Mouse (Mus musculus) limb, embryonic 15.5 days (tissue): ENCODE results near the gene Ephx1. TPM values are rescaled to one million over a fixed set of nuclear protein-coding genes. Genes with fewer than 3 reads are reported as not detected.
"Not testable (repeated sequence)": the region's sequence is repeated elsewhere in the genome, so short reads cannot be mapped to it uniquely, and the experiment has no call there.

ENCODE experiments used
- ATAC-seq: fragments of 200-750 bp; cut with Nextera tagmentation; 2 replicates; pipeline ENCODE4 v1.8.0; 2017; ENCODE audit warnings: low read depth, moderate TSS enrichment; ENCODE audit not compliant: insufficient number of reproducible peaks, low FRiP score, low TSS enrichment
- H3K27ac ChIP-seq: fragments of 300-500 bp; sonication (generic); 2 replicates; pipeline ENCODE4 v1.5.1; 2015; ENCODE audit warnings: moderate library complexity, mild to moderate bottlenecking, inconsistent platforms
- H3K27me3 ChIP-seq: fragments of 300-500 bp; sonication (generic); 2 replicates; pipeline ENCODE4 v1.6.1; 2015; ENCODE audit warnings: inconsistent platforms
- H3K36me3 ChIP-seq: fragments of 300-500 bp; sonication (generic); 2 replicates; pipeline ENCODE4 v1.6.1; 2015; ENCODE audit warnings: inconsistent platforms
- H3K4me1 ChIP-seq: fragments of 300-500 bp; sonication (generic); 2 replicates; pipeline ENCODE4 v1.6.1; 2015; ENCODE audit warnings: inconsistent platforms
- H3K4me2 ChIP-seq: fragments of 300-500 bp; sonication (generic); 2 replicates; pipeline ENCODE4 v1.6.1; 2015; ENCODE audit warnings: mild to moderate bottlenecking, inconsistent platforms
- H3K4me3 ChIP-seq: fragments of 300-500 bp; sonication (generic); 2 replicates; pipeline ENCODE4 v1.5.1; 2015; ENCODE audit warnings: mild to moderate bottlenecking, inconsistent platforms
- H3K9ac ChIP-seq: fragments of 300-500 bp; sonication (generic); 2 replicates; pipeline ENCODE4 v1.6.1; 2015; ENCODE audit warnings: inconsistent platforms
- H3K9me3 ChIP-seq: fragments of 300-500 bp; sonication (generic); 2 replicates; pipeline ENCODE4 v1.6.1; 2016; ENCODE audit warnings: inconsistent platforms
- WGBS: fragments of 180-500 bp; shearing (Covaris S2); methylation state at CpG from one replicate; pipeline ENCODE4 v1.1.7; 2015; 5-methylcytosine and 5-hydroxymethylcytosine counted together
- polyA plus RNA-seq: library from polyadenylated mRNA; unstranded; fragments of >200 nt; fragmentation: Nextera tagmentation; extraction: Ambion mirVana; gene quantifications from 2 replicates; pipeline ENCODE4 v1.2.1, GENCODE M21; 2015

Gene Ephx1
- polyA plus RNA-seq, 1 experiment from 2014 or later, result 12.4 TPM

DNA sequence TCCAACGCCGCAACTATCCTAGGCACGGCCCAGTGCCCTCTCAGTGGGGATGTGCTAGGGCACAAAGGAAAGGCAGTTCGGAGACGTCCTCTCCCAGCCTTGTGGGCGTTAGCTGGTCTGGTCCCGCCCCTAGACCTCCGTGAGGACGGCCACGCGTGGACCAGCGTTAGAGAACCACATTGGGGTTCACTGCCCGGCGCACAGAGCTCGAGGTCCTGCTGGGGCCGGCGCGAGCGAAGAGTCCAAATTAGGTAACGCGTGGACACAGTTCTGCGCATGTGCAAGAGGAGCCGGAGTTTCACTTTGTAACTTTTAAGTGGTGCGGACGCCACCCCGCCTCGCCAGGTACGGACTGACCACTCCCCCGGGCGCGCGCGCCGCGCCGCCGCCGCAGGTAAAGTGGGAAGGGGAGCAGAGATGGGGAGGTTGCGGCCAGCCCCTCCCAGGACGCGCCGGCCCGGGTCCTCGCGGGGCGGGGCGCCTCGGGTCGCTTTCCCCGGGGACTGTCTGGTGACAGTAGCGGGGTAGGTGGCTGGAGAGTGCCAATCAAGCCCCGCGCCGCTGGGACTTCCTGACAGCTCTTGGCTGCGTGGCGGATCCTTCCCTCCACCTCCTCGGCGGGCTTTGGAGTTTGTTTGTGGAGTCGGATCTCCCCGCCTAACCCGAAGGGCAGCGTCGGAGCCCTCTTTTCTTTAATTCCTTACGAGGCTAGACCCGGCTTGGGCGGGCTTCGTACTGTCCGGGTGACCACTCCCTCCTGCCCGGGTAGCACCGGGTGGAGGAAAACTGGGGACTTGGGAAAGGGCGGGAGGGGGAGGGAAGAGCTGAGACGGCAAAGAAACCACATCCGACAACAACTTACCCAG lies 78.3 kb downstream of the Ephx1 start, which contains the start of gene Tmem63a:
Tmem63a (plus strand) TSS at position 179 of the 866 bp plus-strand sequence.
- Histone ChIP-seq H3K9ac (peak within 1 kb of the TSS; percentile 72), H3K4me2 (peak within 1 kb of the TSS; percentile 83), H3K9me3 (no peaks in the 10 kb centered on the region), H3K4me1 (peaks cover 53% of the 10 kb centered on the region), H3K27ac (peak within 1 kb of the TSS; percentile 94), H3K4me3 (peak within 1 kb of the TSS; percentile 86), H3K36me3 (peaks cover 2% of the 10 kb centered on the region; the same call in 1 of the 2 replicates), H3K27me3 (peaks cover 7% of the 10 kb centered on the region)
- WGBS, result under 1% methylated on average over 71 of the region's 73 CpGs
- peak; percentile 20; the same call in 1 of the 2 replicates for ATAC-seq

DNA sequence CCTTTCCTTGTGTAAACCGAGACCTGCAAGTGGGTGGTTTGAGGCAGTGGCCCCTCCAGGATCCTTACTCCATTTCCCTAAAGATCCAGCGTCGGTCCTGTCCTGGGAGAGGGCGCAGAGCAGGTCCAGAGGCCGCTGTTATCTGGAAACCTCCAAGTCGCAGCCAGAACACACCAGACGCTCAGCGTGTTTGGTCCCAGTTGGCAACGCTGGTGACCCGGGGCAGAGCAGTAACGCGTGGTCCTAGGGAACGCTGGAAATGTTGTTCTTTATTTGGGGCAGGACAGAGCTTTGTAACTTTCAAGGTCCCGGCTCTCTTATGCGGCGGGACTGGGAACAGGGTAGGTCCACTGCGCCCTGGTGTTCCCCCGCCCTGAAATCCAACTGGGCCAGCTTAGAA lies 79.0 kb downstream of the Ephx1 start:
- Histone ChIP-seq H3K27me3 (peaks cover 9% of the 10 kb centered on the region), H3K4me3 (peak overlapping the region; percentile 86), H3K9me3 (no peaks in the 10 kb centered on the region), H3K27ac (peak overlapping the region; percentile 94), H3K4me1 (peaks cover 51% of the 10 kb centered on the region), H3K9ac (peak overlapping the region; percentile 72), H3K4me2 (peak overlapping the region; percentile 83), H3K36me3 (no peaks in the 10 kb centered on the region)
- WGBS, result 4% methylated on average over 18 of the region's 18 CpGs
- ATAC-seq, result no peak

DNA sequence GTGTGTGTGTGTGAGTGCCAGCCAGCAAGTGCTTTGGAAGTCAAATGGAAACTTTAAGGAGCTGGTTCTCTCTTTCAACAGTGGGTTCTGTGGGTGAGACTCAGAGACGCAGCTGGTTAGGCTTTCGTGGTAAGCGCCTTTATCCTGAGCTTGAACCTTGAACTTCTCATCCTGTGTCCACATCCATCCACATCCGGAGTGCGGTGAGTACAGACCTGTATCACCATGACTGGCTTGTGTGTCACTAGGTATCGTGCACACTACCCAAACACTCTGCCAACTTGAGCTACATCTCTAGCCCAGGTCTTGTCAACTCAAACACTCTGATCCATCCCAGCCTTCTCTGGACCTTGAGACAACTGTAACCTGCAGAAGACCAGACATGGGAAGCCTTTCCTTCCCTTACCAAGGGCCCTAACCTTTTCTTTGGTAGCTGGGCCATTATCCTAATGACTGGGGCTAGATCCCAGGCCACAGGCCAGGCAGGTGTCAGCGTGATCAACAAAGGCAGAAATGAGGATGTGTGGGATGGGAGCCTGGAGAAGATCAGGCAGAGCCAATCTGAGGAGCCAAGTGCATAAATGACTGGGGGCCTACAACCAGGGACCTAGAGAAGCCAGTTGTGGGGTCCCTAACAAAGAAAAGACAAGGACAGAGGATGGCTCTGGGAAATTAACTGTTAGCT lies 79.8 kb downstream of the Ephx1 start:
- ATAC-seq, result no peak
- Histone ChIP-seq H3K4me1 (peaks cover 48% of the 10 kb centered on the region), H3K36me3 (no peaks in the 10 kb centered on the region), H3K27me3 (peaks cover 12% of the 10 kb centered on the region), H3K9me3 (no peaks in the 10 kb centered on the region), H3K9ac (no peak overlapping the region), H3K27ac (no peak overlapping the region), H3K4me2 (peak overlapping the region; percentile 83), H3K4me3 (peak overlapping the region; percentile 86; the same call in 1 of the 2 replicates)
- 84% methylated on average over 7 of the region's 7 CpGs for WGBS

DNA sequence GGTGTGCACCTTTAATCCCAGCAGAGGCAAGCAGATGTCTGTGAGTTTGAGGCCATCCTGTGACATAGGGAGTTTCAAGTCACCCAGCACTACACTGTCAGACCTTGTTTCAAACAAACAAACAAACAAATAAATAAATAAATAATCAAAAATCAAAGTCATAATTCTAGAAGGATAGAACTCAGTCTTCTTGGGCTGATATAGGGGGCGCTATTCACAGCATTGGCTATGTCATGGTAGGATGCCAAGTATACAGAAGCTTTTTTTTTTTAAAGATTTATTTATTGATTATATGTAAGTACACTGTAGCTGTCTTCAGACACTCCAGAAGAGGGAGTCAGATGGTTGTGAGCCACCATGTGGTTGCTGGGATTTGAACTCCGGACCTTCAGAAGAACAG lies 81.9 kb downstream of the Ephx1 start:
- not testable (repeated sequence) for H3K4me3 ChIP-seq, H3K4me2 ChIP-seq, H3K27ac ChIP-seq, H3K9ac ChIP-seq, H3K36me3 ChIP-seq, H3K9me3 ChIP-seq, ATAC-seq
- H3K4me1 ChIP-seq, result peaks cover 26% of the 10 kb centered on the region
- WGBS, result 75% methylated on average over 2 of the region's 2 CpGs
- peaks cover 34% of the 10 kb centered on the region for H3K27me3 ChIP-seq

DNA sequence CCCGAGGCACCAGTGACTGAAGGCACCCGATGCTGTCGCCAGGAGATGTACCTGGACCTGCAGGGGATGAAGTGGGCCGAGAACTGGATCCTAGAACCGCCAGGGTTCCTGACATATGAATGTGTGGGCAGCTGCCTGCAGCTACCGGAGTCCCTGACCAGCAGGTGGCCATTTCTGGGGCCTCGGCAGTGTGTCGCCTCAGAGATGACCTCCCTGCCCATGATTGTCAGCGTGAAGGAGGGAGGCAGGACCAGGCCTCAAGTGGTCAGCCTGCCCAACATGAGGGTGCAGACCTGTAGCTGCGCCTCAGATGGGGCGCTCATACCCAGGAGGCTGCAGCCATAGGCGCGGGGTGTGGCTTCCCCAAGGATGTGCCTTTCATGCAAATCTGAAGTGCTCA lies 83.1 kb downstream of the Ephx1 start:
- 47% methylated on average over 13 of the region's 13 CpGs for WGBS
- H3K27me3 ChIP-seq, result peaks cover 43% of the 10 kb centered on the region
- H3K36me3 ChIP-seq, H3K27ac ChIP-seq, H3K4me2 ChIP-seq, H3K9ac ChIP-seq, ATAC-seq, H3K4me3 ChIP-seq, H3K9me3 ChIP-seq: not testable (repeated sequence)
- peaks cover 17% of the 10 kb centered on the region for H3K4me1 ChIP-seq

DNA sequence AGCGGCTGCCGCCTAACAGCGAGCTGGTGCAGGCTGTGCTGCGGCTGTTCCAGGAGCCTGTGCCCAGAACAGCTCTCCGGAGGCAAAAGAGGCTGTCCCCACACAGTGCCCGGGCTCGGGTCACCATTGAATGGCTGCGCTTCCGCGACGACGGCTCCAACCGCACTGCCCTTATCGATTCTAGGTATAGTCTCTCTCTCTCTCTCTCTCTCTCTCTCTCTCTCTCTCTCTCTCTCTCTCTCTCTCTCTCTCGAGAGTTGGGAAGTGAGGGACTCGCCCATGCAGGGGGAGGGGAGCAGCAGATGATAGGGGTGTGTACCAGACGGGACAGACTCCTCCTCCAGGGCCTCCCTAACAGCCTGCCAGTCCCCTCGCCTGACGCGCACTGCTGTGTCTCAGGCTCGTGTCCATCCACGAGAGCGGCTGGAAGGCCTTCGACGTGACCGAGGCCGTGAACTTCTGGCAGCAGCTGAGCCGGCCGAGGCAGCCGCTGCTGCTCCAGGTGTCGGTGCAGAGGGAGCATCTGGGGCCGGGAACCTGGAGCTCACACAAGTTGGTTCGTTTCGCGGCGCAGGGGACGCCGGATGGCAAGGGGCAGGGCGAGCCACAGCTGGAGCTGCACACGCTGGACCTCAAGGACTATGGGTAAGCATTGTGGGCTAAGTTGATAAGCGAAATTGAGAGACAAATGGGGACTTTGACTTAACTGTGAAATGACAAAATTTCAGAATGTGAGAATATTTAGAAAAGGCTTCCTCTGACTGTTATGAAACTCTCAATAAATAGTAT lies 83.9 kb downstream of the Ephx1 start:
- Histone ChIP-seq H3K27me3 (peaks cover 43% of the 10 kb centered on the region), H3K4me1 (peaks cover 14% of the 10 kb centered on the region), H3K4me2 (peak overlapping the region; percentile 48), H3K4me3 (peak overlapping the region; percentile 32)
- not testable (repeated sequence) for H3K9ac ChIP-seq, H3K27ac ChIP-seq, H3K9me3 ChIP-seq, H3K36me3 ChIP-seq
- 0 out of 2 replicates have a peak, but pooled peaks have one; percentile 16 for ATAC-seq
- WGBS, result 4% methylated on average over 39 of the region's 41 CpGs

DNA sequence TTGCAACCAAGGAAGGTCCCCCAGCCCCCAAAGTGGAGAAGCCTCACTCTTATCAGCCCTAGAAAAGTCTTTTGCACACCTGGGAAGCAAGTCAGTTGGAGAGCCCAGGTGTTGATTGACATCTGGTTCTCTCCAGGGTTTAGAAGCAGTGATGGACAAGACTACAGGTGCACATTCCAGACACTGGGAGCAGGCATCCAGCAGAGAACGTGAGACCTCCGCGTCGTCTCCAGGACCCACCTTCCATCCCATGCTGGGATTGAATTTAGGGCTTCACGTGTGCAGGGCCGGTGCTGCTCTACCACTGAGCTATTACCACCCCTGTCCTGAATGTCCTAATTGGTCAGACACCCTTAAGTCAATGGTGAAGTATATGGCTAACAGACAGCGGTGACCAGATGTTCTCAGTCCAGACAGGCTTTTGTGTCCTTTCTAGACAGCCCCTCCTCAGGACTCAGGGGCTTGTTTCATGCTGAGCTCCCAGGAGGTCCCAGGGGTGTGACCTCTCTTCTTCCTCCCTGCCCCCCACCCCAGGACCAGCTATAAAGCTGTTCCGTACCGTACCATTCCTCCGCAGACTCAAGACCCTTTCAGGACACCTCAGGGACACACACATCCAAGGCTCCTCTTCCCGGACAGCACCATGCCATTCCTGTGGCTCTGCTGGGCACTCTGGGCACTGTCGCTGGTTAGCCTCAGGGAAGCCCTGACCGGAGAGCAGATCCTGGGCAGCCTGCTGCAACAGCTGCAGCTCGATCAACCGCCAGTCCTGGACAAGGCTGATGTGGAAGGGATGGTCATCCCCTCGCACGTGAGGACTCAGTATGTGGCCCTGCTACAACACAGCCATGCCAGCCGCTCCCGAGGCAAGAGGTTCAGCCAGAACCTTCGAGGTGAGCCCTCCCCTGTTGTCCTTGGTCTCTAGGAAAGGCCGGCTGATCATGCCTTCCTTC lies 86.0 kb downstream of the Ephx1 start, which contains the start of gene Lefty1:
Lefty1 (plus strand) TSS at position 556 of the 953 bp plus-strand sequence.
- Histone ChIP-seq H3K27me3 (peaks cover 43% of the 10 kb centered on the region), H3K9ac (no peak within 1 kb of the TSS), H3K27ac (no peak within 1 kb of the TSS), H3K4me2 (no peak within 1 kb of the TSS), H3K36me3 (no peaks in the 10 kb centered on the region), H3K4me3 (no peak within 1 kb of the TSS), H3K4me1 (0 out of 2 replicates have a peak, but pooled peaks cover 5% of the 10 kb centered on the region), H3K9me3 (no peaks in the 10 kb centered on the region)
- ATAC-seq, result no peak
- WGBS, result 21% methylated on average over 21 of the region's 21 CpGs

DNA sequence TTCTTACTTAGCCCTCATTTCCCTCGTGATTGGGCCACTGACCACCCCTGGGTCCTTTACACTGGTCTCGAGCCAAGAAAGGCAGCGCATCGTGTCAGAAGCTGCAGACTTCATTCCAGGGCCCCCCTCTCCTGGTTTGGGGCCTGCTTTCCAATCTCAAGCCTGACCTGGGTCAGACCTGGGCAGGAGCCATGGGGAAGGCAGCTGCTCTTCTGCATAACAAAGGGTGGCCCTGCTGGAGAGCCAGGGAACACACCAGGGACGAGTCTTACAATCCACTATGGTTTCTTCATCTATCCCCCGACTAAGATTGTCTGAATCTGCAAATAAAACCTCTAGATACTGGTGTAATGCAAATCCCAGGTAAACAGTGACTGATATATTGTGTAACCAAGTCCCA lies 87.0 kb downstream of the Ephx1 start:
- Histone ChIP-seq H3K4me1 (0 out of 2 replicates have a peak, but pooled peaks cover 5% of the 10 kb centered on the region), H3K4me2 (no peak overlapping the region), H3K4me3 (no peak overlapping the region), H3K27me3 (peaks cover 43% of the 10 kb centered on the region), H3K9me3 (no peaks in the 10 kb centered on the region), H3K36me3 (no peaks in the 10 kb centered on the region), H3K9ac (no peak overlapping the region), H3K27ac (no peak overlapping the region)
- 30% methylated on average over 6 of the region's 6 CpGs for WGBS
- no peak for ATAC-seq

DNA sequence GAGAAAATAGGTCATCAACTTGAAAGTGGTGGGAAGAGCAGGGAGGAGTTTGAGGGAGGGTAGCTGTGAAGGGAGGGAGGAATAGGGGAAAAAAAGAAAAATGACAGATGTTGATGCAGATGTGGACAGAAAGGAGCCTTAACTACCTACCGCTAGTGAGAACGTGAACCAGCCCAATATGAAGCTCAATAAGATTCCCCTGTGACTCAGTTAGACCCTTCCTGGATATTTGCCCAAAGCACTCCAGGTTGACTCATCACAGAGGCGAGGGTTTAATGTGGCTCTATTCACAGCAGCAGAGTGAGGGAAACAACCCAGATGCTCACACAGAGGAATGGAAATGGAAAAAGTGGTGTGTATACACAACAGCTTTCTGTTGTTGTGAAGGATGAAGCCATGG lies 89.6 kb downstream of the Ephx1 start:
- WGBS, result 51% methylated on average over 3 of the region's 3 CpGs
- ATAC-seq, result no peak
- no peak overlapping the region for H3K9ac ChIP-seq
- H3K27me3 ChIP-seq, result peaks cover 42% of the 10 kb centered on the region
- H3K36me3 ChIP-seq, result no peaks in the 10 kb centered on the region
- H3K4me2 ChIP-seq, result no peak overlapping the region
- no peak overlapping the region for H3K4me3 ChIP-seq
- H3K9me3 ChIP-seq, result no peaks in the 10 kb centered on the region
- H3K27ac ChIP-seq, result no peak overlapping the region
- no peaks in the 10 kb centered on the region for H3K4me1 ChIP-seq

DNA sequence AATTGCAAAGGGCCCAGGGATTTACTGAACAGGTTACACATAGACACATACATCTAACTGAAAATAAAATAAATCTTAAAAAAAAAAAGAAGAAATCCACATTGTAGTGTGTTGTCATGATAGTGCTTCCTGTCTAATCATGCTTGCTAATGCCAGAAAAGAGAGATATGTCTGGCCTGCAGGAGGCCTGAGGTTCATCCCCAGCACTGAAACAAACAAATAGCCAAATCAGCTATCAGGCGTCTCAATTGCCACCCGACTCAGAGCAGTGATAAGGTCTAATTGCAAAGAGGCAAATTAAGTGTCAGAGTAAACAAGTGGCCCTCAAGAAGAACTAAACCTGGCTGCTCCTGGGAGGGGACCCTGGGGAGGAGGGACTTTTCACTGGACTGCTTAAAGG lies 91.1 kb downstream of the Ephx1 start:
- no peaks in the 10 kb centered on the region for H3K4me1 ChIP-seq
- H3K36me3 ChIP-seq, result no peaks in the 10 kb centered on the region
- no peak overlapping the region for H3K9ac ChIP-seq
- H3K4me2 ChIP-seq, result no peak overlapping the region
- peaks cover 27% of the 10 kb centered on the region for H3K27me3 ChIP-seq
- no peak overlapping the region for H3K27ac ChIP-seq
- H3K9me3 ChIP-seq, result no peaks in the 10 kb centered on the region
- H3K4me3 ChIP-seq, result no peak overlapping the region
- WGBS, result 40% methylated on average over 2 of the region's 2 CpGs
- ATAC-seq, result no peak

DNA sequence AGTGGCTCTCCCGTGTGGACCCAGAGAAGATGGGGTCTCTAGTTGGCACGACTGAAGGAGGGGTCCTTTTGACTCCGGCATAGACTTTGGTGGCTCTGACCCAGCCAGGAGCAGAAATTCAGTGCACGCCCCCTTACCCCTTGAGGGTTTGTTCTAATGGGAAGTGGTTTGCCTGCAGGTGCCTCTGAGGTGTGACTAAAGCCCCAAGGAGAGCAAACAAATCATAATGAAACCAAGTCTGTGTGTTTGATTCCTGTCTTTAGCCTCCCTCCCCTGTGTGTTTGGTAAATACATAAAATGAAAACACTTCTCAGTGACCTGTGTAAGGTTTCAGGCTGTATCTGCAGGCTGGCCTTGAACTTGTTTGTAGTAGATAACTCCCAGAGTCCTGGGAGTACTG lies 94.4 kb downstream of the Ephx1 start:
- Histone ChIP-seq H3K27me3 (peaks cover 9% of the 10 kb centered on the region; the same call in 1 of the 2 replicates), H3K4me3 (no peak overlapping the region), H3K27ac (no peak overlapping the region), H3K9me3 (no peaks in the 10 kb centered on the region), H3K36me3 (no peaks in the 10 kb centered on the region), H3K4me2 (no peak overlapping the region), H3K9ac (no peak overlapping the region), H3K4me1 (no peaks in the 10 kb centered on the region)
- no peak for ATAC-seq
- WGBS, result 73% methylated on average over 4 of the region's 4 CpGs
